Mouse (Mus musculus) midbrain, embryonic 13.5 days (tissue): ENCODE results near the gene Mgat2. TPM values are rescaled to one million over a fixed set of nuclear protein-coding genes. Genes with fewer than 3 reads are reported as not detected.
A peak's percentile ranks its signal among the peaks of the same experiment; 100 is the strongest.
"Not testable (repeated sequence)": the region's sequence is repeated elsewhere in the genome, so short reads cannot be mapped to it uniquely, and the experiment has no call there.

ENCODE experiments used
- ATAC-seq: fragments of 200-750 bp; cut with Nextera tagmentation; 2 replicates; pipeline ENCODE4 v1.8.0; 2017; ENCODE audit warnings: mild to moderate bottlenecking, moderate TSS enrichment, moderate library complexity
- H3K27ac ChIP-seq: fragments of 300-500 bp; sonication (generic); 2 replicates; pipeline ENCODE4 v1.5.1; 2015; ENCODE audit warnings: inconsistent platforms, mild to moderate bottlenecking, moderate library complexity
- H3K27me3 ChIP-seq: fragments of 300-500 bp; sonication (generic); 2 replicates; pipeline ENCODE4 v1.6.1; 2015; ENCODE audit warnings: mild to moderate bottlenecking, inconsistent platforms
- H3K36me3 ChIP-seq: fragments of 300-500 bp; sonication (generic); 2 replicates; pipeline ENCODE4 v1.6.1; 2015; ENCODE audit warnings: mild to moderate bottlenecking, inconsistent platforms
- H3K4me1 ChIP-seq: fragments of 300-500 bp; sonication (generic); replicated peaks from 2 replicates; pipeline ENCODE4 v1.6.1; 2015; ENCODE audit warnings: inconsistent platforms
- H3K4me2 ChIP-seq: fragments of 300-500 bp; sonication (generic); replicated peaks from 2 replicates; pipeline ENCODE4 v1.6.1; 2015; ENCODE audit warnings: moderate library complexity, mild to moderate bottlenecking, inconsistent platforms
- H3K4me3 ChIP-seq: fragments of 300-500 bp; sonication (generic); replicated peaks from 2 replicates; pipeline ENCODE4 v1.5.1; 2015; ENCODE audit warnings: mild to moderate bottlenecking, inconsistent platforms
- H3K9ac ChIP-seq: fragments of 300-500 bp; sonication (generic); replicated peaks from 2 replicates; pipeline ENCODE4 v1.6.1; 2015; ENCODE audit warnings: mild to moderate bottlenecking, inconsistent platforms
- H3K9me3 ChIP-seq: fragments of 300-500 bp; sonication (generic); 2 replicates; pipeline ENCODE4 v1.6.1; 2016; ENCODE audit warnings: mild to moderate bottlenecking, inconsistent platforms
- WGBS: fragments of 180-500 bp; shearing (Covaris S2); methylation state at CpG from one replicate; pipeline ENCODE4 v1.1.7; 2015; 5-methylcytosine and 5-hydroxymethylcytosine counted together
- polyA plus RNA-seq: library from polyadenylated mRNA; unstranded; fragments of >200 nt; fragmentation: Nextera tagmentation; extraction: Ambion mirVana; gene quantifications from 2 replicates; pipeline ENCODE4 v1.2.1, GENCODE M21; 2015

Gene Mgat2
- 32.0 and 35.0 TPM in 2 replicates for polyA plus RNA-seq

- Histone ChIP-seq H3K4me3 (peak within 1 kb of the TSS; percentile 90), H3K9ac (peak within 1 kb of the TSS; percentile 92), H3K27ac (peak within 1 kb of the TSS; percentile 94), H3K27me3 (no peaks in the 10 kb centered on the region), H3K4me1 (peaks cover 28% of the 10 kb centered on the region), H3K9me3 (no peaks in the 10 kb centered on the region), H3K36me3 (peaks cover 19% of the 10 kb centered on the region), H3K4me2 (peak within 1 kb of the TSS; percentile 90)
- ATAC-seq = peak; percentile 99
- under 1% methylated on average over 80 of the region's 84 CpGs for WGBS
Observed at GRCm38 (mm10) chr12:69183583-69184308, at the start of gene Mgat2, which contains the start of gene Rpl36al. Gene Mgat2, plus strand, starts transcription at chr12:69184157. Gene Rpl36al, minus strand, starts transcription at chr12:69184083.

GRCm38 (mm10) chr12:69139201-69139600 lies 44.8 kb upstream of the Mgat2 start:
- no peaks in the 10 kb centered on the region for H3K36me3 ChIP-seq
- 95% methylated on average over 3 of the region's 3 CpGs for WGBS
- no peak overlapping the region for H3K4me3 ChIP-seq
- no peaks in the 10 kb centered on the region for H3K4me1 ChIP-seq
- no peak overlapping the region for H3K9ac ChIP-seq
- H3K9me3 ChIP-seq = no peaks in the 10 kb centered on the region
- no peak overlapping the region for H3K4me2 ChIP-seq
- H3K27ac ChIP-seq = no peak overlapping the region
- no peaks in the 10 kb centered on the region for H3K27me3 ChIP-seq
- no peak for ATAC-seq

GRCm38 (mm10) chr12:69139841-69140240 lies 44.1 kb upstream of the Mgat2 start:
- H3K27ac ChIP-seq = no peak overlapping the region
- peak; percentile 68 for ATAC-seq
- H3K27me3 ChIP-seq = no peaks in the 10 kb centered on the region
- no peak overlapping the region for H3K9ac ChIP-seq
- no peaks in the 10 kb centered on the region for H3K9me3 ChIP-seq
- H3K4me1 ChIP-seq = no peaks in the 10 kb centered on the region
- H3K36me3 ChIP-seq = no peaks in the 10 kb centered on the region
- H3K4me2 ChIP-seq = no peak overlapping the region
- WGBS = 93% methylated on average over 7 of the region's 7 CpGs
- H3K4me3 ChIP-seq = no peak overlapping the region

DNA sequence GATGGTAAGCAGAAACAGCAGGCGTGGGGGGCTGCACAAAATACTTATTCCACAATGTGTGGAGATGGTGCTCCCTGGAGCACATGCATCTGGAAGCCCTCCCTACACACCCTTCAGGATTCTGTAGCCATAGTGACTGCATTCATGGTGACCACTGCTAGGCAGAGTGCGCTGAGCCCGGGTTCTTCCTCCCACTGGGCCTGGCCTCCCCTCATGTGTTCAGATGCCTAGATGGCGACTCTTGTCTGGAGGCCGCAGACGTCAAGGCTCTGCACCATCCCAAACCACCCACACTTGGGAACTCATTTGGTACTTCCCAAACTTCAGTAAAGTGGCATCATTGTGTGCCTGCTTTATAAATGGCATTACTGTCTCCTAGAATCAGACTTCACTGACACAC lies 40.5 kb upstream of the Mgat2 start:
- H3K4me1 ChIP-seq = no peaks in the 10 kb centered on the region
- H3K9me3 ChIP-seq = no peaks in the 10 kb centered on the region
- H3K27ac ChIP-seq = no peak overlapping the region
- no peaks in the 10 kb centered on the region for H3K36me3 ChIP-seq
- no peak overlapping the region for H3K4me2 ChIP-seq
- no peaks in the 10 kb centered on the region for H3K27me3 ChIP-seq
- H3K4me3 ChIP-seq = no peak overlapping the region
- WGBS = 71% methylated on average over 6 of the region's 6 CpGs
- no peak overlapping the region for H3K9ac ChIP-seq
- 0 out of 2 replicates have a peak, but pooled peaks have one; percentile 34 for ATAC-seq

DNA sequence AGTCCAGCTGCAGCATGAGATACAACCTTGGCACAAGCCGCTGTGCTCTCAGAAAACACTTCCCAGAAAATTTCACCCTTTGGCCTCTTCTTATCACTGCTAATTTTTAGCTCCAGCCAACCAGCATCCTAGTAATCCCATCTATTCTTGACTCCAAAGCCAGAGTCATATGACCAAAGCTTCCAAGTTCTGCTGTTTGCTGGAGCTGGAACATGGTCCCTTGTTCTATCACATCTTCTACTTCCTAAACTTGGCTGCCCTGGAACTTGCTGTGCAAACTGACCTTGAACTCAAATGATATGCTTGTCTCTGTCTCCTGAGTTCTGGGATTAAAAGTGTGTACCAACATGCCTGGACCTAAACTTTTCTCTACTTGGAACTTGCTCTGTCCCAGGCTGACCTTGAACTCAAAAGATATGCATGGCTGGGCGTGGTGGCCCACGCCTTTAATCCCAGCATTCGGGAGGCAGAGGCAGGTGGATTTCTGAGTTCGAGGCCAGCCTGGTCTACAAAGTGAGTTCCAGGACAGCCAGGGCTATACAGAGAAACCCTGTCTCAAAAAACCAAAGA lies 36.7 kb upstream of the Mgat2 start:
- Histone ChIP-seq H3K36me3 (no peaks in the 10 kb centered on the region), H3K4me3 (no peak overlapping the region), H3K9me3 (no peaks in the 10 kb centered on the region), H3K4me1 (no peaks in the 10 kb centered on the region), H3K9ac (no peak overlapping the region), H3K27me3 (no peaks in the 10 kb centered on the region), H3K27ac (no peak overlapping the region), H3K4me2 (no peak overlapping the region)
- WGBS = 93% methylated on average over 5 of the region's 5 CpGs
- no peak for ATAC-seq

DNA sequence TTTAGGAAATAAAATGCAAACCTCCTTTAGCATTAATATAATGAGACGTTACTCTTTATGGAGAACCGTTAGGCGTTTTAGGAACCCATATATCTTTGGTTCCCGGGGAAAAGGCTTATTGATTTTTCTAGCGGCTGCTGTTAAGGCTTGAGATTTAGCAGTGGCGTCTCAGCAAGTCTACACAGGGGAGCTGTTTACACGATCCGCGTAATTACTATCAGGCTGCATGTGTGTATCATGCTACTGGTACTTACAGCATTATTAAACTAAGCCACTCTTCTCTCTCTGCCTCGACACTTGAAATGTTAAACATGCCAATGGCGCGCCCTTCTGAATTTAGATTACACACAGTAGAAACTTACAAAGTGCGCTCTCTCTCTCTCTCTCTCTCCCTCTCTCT lies 33.9 kb upstream of the Mgat2 start:
- no peak for ATAC-seq
- WGBS = 81% methylated on average over 13 of the region's 13 CpGs
- H3K4me2 ChIP-seq = no peak overlapping the region

DNA sequence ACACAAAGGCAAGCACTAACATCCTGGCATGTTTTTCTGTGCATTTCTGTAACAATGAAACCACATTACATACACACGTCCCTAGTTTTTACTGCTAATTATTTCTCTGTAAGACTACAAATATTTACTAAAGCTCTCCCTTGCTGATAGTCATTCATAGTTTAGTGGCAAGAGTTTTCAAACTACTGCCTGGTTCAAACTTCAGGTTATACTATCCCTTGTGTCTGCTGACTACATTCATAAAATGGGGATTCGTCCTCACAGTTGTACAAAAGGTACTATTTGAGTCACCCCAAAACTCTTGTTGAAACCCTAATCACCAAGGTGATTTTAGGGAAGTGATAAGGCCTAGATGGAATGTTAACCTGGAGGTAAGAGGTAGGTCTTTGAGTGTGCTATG lies 28.0 kb upstream of the Mgat2 start:
- Histone ChIP-seq H3K27me3 (no peaks in the 10 kb centered on the region), H3K4me3 (no peak overlapping the region), H3K27ac (no peak overlapping the region), H3K9ac (no peak overlapping the region), H3K4me1 (peaks cover 12% of the 10 kb centered on the region), H3K4me2 (no peak overlapping the region), H3K9me3 (no peaks in the 10 kb centered on the region), H3K36me3 (peaks cover 27% of the 10 kb centered on the region)
- no peak for ATAC-seq
- WGBS = 85% methylated on average over 2 of the region's 2 CpGs

More for the DNA sequence above, 33.9 kb upstream of the Mgat2 start:
- no peak overlapping the region for H3K9ac ChIP-seq
- H3K27ac ChIP-seq = no peak overlapping the region
- no peak overlapping the region for H3K4me3 ChIP-seq
- H3K4me1 ChIP-seq = no peaks in the 10 kb centered on the region
- no peaks in the 10 kb centered on the region for H3K9me3 ChIP-seq
- H3K36me3 ChIP-seq = peaks cover 2% of the 10 kb centered on the region; the same call in 1 of the 2 replicates
- no peaks in the 10 kb centered on the region for H3K27me3 ChIP-seq

DNA sequence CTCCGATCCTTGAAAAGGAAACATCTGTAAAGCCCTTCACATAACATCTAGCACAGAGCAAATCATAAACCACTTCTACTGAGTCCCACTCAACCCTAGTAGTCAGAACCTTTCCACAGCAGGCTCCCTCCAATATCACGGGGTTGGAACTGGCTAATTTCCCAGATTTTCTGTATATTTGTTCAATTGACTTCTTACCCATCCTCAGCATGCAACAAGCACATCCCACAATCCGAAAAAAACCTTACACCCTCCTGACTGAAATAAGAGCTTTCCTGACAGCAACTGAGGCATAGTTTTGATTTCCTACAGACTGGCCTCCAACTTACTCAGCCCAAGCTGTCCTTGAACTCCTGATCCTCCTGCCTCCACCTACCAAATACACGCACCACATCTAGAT lies 27.5 kb upstream of the Mgat2 start:
- Histone ChIP-seq H3K4me3 (no peak overlapping the region), H3K27me3 (no peaks in the 10 kb centered on the region), H3K36me3 (peaks cover 27% of the 10 kb centered on the region), H3K27ac (no peak overlapping the region), H3K9ac (no peak overlapping the region), H3K4me1 (peaks cover 12% of the 10 kb centered on the region), H3K9me3 (no peaks in the 10 kb centered on the region), H3K4me2 (no peak overlapping the region)
- WGBS = 96% methylated on average over 4 of the region's 4 CpGs
- ATAC-seq = no peak

GRCm38 (mm10) chr12:69157107-69157506 lies 26.9 kb upstream of the Mgat2 start:
- Histone ChIP-seq H3K4me3 (no peak overlapping the region), H3K27ac (no peak overlapping the region), H3K4me1 (peaks cover 12% of the 10 kb centered on the region), H3K9me3 (no peaks in the 10 kb centered on the region), H3K27me3 (no peaks in the 10 kb centered on the region), H3K4me2 (peak overlapping the region; percentile 74; the same call in 1 of the 2 replicates), H3K36me3 (peaks cover 27% of the 10 kb centered on the region), H3K9ac (no peak overlapping the region)
- no peak for ATAC-seq
- whole genome bisulfite sequencing = 95% methylated on average over 2 of the region's 2 CpGs

GRCm38 (mm10) chr12:69158366-69158764 lies 25.6 kb upstream of the Mgat2 start:
- Histone ChIP-seq H3K27me3 (no peaks in the 10 kb centered on the region), H3K36me3 (peaks cover 27% of the 10 kb centered on the region), H3K4me1 (peaks cover 12% of the 10 kb centered on the region), H3K9me3 (no peaks in the 10 kb centered on the region), H3K27ac (peak overlapping the region; percentile 91), H3K4me2 (peak overlapping the region; percentile 74), H3K4me3 (peak overlapping the region; percentile 65), H3K9ac (peak overlapping the region; percentile 91)
- ATAC-seq = no peak
- under 1% methylated on average over 19 of the region's 19 CpGs for WGBS

- WGBS = under 1% methylated on average over 54 of the region's 68 CpGs
- peak within 1 kb of the TSS; percentile 91 for H3K9ac ChIP-seq
Observed at GRCm38 (mm10) chr12:69158765-69159577, 25.0 kb upstream of the Mgat2 start, which contains the start of gene Rps29. Gene Rps29, minus strand, starts transcription at chr12:69159186.

GRCm38 (mm10) chr12:69159578-69159940 lies 24.4 kb upstream of the Mgat2 start:
- H3K4me1 ChIP-seq = peaks cover 12% of the 10 kb centered on the region
- no peak for ATAC-seq
- no peak overlapping the region for H3K4me2 ChIP-seq
- H3K4me3 ChIP-seq = peak overlapping the region; percentile 65; the same call in 1 of the 2 replicates
- no peaks in the 10 kb centered on the region for H3K9me3 ChIP-seq
- H3K27me3 ChIP-seq = no peaks in the 10 kb centered on the region
- H3K36me3 ChIP-seq = peaks cover 27% of the 10 kb centered on the region
- 4% methylated on average over 9 of the region's 9 CpGs for WGBS
- H3K9ac ChIP-seq = no peak overlapping the region
- no peak overlapping the region; the same call in none of the 2 replicates for H3K27ac ChIP-seq

More at GRCm38 (mm10) chr12:69158765-69159577, 25.0 kb upstream of the Mgat2 start, which contains the start of gene Rps29:
- Histone ChIP-seq H3K36me3 (peaks cover 27% of the 10 kb centered on the region), H3K4me1 (peaks cover 12% of the 10 kb centered on the region), H3K4me3 (peak within 1 kb of the TSS; percentile 65), H3K27ac (peak within 1 kb of the TSS; percentile 91), H3K4me2 (peak within 1 kb of the TSS; percentile 74)
- H3K27me3 ChIP-seq, H3K9me3 ChIP-seq: not testable (repeated sequence)
- peak; percentile 99 for ATAC-seq
